Mouse (Mus musculus): ENCODE data around the gene Tanc1.

The Tanc1 gene

DNA sequence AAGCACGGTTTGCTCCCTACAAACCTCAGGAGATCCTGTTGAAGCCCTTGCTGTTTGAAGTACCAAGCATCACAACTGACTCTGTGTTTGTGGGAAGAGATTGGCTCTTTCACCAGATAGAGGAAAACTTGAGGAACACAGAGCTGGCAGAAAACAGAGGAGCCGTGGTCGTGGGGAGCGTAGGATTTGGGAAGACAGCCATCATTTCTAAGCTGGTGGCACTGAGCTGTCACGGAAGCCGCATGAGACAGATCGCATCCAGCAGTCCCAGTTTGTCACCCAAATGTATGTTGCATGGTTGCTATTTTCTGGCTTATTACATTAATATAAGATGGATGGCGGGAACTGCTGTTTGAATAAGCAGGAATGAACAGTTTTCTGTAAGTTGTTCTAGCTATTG is 179.8 kb downstream of the Tanc1 start:
- no peak for DNase-seq (ENCODE audit: low read depth, low spot score)

GRCm38 (mm10) chr2:59793337-59793736 is 181.5 kb downstream of the Tanc1 start:
- no peak for DNase-seq (ENCODE audit: low read depth, low spot score)

DNA sequence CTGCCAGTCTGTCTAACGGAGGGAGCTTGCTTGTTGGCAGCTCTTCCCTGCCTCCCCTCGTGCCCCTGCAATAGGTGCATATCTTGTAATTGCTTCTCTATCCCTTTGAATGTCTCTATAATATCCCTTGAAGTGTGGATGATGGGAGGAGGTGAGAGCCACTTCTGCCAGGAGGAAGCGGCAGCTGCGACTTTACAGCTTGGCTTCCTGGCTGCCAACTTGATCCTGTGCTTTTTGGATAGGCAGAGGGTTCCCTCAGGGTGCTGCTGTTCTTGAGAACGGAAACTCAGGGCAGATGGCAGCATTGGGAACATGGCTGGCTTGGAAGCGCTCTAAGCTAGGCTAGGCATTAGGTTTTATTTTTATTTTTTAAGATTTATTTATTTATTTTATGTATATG is 183.0 kb downstream of the Tanc1 start:
- no peak for DNase-seq (ENCODE audit: low read depth, low spot score)

DNA sequence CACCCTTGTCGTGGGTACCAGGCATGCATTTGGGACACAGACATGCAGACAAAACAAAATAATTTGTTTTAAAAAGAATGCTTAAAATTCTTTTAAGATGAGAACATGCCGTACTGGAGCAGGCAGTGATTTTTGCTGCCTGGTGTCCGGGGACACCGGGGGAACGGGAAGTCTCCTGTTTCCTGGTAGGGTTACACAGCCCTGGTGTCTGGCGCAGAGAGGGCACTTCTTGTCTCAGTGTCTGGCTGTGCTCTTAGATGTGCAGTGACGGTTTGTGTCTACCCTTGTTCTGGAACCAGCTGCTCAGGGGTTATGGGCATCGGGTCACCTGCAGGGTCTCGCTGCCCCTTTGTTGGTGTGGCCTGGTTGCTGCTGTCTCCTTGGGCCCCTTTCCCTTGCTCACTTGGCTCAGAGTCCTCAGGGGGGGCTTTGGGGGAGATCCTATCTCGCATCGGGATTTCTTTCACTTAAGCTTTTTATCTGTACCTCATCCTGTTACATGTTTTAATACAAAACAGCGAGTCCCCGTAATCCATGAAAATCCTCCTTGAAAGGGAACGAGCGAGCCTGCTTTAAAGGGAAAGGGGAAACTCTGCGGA is 187.2 kb downstream of the Tanc1 start:
- no peak for DNase-seq (ENCODE audit: low read depth, low spot score)

- no peak for DNase-seq (ENCODE audit: low read depth, low spot score)
Observed at GRCm38 (mm10) chr2:59799572-59799971, 187.7 kb downstream of the Tanc1 start.

GRCm38 (mm10) chr2:59800481-59801266 is 188.8 kb downstream of the Tanc1 start:
- DNase-seq (ENCODE audit: low read depth, low spot score) = no peak

- no peak for DNase-seq (ENCODE audit: low read depth, low spot score)
Observed at GRCm38 (mm10) chr2:59802722-59803387, 191.0 kb downstream of the Tanc1 start.

DNA sequence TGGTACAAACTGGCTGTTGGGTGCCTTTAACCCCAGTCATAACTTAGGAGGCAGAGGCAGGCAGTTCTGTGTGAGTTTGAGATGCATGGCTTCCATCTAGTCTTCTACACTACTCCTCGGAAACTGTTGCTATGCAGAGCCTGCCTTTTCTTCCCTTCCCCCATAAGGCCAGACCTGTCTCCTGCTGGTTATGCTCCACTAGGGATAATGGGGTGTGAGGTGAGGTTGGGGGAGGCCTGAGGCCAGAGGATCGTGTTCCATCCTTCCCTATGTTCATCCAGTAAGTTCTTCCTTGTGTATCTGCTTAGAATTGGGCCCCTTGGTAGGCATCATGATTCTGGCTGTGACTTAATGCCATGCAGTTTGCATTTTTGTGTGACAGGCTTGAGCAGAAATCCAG is 193.8 kb downstream of the Tanc1 start:
- DNase-seq (ENCODE audit: low read depth, low spot score) = no peak

GRCm38 (mm10) chr2:59806038-59806437 is 194.2 kb downstream of the Tanc1 start:
- no peak for DNase-seq (ENCODE audit: low read depth, low spot score)

- no peak for DNase-seq (ENCODE audit: low read depth, low spot score)
Observed at GRCm38 (mm10) chr2:59808608-59809007, 196.8 kb downstream of the Tanc1 start.

DNA sequence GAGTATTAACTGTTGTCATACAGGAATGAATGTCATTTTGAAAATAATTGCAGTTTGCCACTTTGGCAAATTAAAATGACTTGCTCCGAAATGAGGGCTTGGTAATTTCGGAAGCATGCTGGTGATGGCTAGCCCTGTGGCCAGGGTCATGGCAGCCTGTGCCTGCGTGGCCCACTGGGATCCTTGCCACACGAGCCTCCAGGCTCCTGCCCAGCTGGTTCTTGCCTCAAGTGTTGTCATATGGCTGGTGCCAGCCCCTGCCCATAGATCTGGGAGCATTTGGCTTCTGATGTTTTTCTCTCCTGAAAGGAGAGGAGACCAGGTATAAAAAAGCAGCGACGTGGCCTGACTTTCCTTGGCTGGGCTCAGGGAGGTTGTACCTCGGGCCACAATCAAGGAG is 198.2 kb downstream of the Tanc1 start:
- DNase-seq (ENCODE audit: low read depth, low spot score) = no peak

DNA sequence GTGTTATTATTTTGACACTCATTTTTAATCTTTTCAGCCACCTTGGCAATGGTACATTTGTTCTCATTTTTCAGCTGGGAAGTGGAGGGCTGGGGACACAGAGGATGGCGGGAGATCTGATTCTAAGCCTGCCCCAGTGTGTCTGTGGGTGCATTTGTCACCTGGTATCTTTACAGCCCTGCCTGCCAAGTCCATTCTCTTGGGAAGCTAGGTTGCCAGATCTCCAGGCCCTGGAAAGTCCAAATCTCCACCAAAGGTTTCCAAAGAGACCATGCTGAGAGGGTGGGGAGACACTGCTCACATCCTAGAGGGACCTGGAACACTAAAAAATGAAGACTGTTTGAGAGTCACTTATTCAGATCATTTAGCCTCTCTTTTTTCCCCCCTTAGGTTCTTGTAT is 199.4 kb downstream of the Tanc1 start:
- no peak for DNase-seq (ENCODE audit: low read depth, low spot score)

GRCm38 (mm10) chr2:59812641-59813040 is 200.8 kb downstream of the Tanc1 start:
- DNase-seq (ENCODE audit: low read depth, low spot score) = no peak

GRCm38 (mm10) chr2:59813457-59813856 is 201.6 kb downstream of the Tanc1 start:
- DNase-seq (ENCODE audit: low read depth, low spot score) = no peak

GRCm38 (mm10) chr2:59814997-59815396 is 203.2 kb downstream of the Tanc1 start:
- DNase-seq (ENCODE audit: low read depth, low spot score) = no peak

GRCm38 (mm10) chr2:59818663-59819062 is 206.8 kb downstream of the Tanc1 start:
- no peak for DNase-seq (ENCODE audit: low read depth, low spot score)

DNA sequence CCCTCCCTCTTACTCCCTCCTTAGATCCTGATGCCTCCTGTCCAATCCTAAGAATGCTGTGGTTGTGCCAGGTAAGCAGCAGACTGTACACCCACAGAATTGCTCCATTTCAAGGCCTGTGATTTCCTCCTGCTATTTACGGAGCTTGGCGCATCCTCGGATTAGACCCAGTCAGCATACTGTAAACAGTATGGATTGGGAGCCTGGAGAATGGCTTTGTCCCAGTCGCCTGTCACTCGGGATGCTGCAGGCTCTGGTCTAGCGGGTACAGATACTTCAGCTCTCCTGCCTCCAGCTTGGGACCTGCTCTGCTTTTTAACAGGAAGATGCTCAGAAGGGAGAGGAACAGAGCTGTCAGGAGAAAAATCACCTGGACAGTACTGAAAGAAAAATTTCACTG is 207.6 kb downstream of the Tanc1 start:
- no peak for DNase-seq (ENCODE audit: low read depth, low spot score)

DNA sequence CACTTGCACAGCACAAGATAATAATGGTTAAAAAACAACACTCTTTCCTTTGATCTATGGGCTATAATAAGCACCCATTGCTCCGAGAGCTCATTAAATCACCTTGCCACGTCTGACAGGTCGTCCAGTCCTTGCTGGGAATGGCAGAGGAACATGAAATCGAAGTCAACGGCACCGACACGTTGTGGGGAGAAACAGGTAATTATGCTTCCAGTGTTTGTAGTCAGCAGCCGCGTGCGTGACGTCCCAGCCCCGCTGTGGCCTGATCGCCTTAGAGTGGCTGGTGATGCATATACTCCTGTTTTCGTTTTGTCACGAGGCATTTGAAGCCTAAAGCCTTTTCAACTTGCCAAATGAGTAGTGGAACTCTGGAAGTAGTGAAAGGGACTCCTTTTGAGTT is 208.2 kb downstream of the Tanc1 start:
- DNase-seq (ENCODE audit: low read depth, low spot score) = no peak

- DNase-seq (ENCODE audit: low read depth, low spot score) = no peak
Observed at GRCm38 (mm10) chr2:59821044-59821443, 209.2 kb downstream of the Tanc1 start.

- DNase-seq (ENCODE audit: low read depth, low spot score) = no peak
Observed at GRCm38 (mm10) chr2:59824289-59824688, 212.4 kb downstream of the Tanc1 start.

DNA sequence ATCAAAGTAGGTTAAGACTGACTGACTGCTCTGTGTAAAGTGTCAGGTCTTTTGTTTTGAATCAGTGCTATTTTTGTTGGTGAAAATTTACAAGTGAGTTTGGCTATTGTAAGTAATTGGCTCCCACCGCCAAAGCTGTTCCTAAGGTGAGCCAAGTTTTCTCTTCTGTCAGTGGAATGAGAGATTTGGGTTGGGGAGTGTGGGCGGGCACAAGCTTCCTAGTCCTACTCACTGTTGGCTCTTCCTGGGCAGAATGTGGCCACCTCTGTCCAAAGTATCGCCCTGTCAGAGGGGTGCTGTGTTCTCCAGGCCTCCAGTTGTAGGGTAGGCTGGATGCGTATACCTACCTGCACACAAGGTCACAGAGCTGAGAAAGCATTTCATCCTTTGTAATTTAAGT is 213.5 kb downstream of the Tanc1 start:
- no peak for DNase-seq (ENCODE audit: low read depth, low spot score)

GRCm38 (mm10) chr2:59828103-59828655 is 216.3 kb downstream of the Tanc1 start:
- no peak for DNase-seq (ENCODE audit: low read depth, low spot score)

Measured in WW6 (cell line).